35 mouse cellular contexts compared by ENCODE assay signal in genomic region chr6:52022363-52022762, GRCm38 (mm10).
"Had no signal": no experiment of that assay in that cellular context is flagged by ENCODE, and none has a peak within 500 bp of the region (broad histone marks: within the 10 kb centered on the region; RNA-seq: fewer than 3 reads in every experiment).

No protein-coding gene starts in this region.

- DNase-seq: heart, postnatal 10 days; heart, postnatal 14 days; heart, postnatal 36 days; heart, postnatal 4 days; kidney, adult 11 months; kidney, adult 18-20 months; kidney, adult 2 months; kidney, adult 8-10 months; kidney, adult 9 months; kidney, postnatal 10 days; kidney, postnatal 14 days; kidney, postnatal 25 days; kidney, postnatal 36 days; kidney, postnatal 4 days; layer of hippocampus, adult 9-11 months; layer of hippocampus, postnatal 36 days had no signal

- H3K36me3 ChIP-seq: heart, embryonic 10.5 days; heart, embryonic 12.5 days; heart, embryonic 13.5 days; heart, embryonic 15.5 days; hindbrain, embryonic 10.5 days; hindbrain, embryonic 12.5 days; hindbrain, embryonic 13.5 days; hindbrain, embryonic 15.5 days; intestine, embryonic 15.5 days; kidney, embryonic 15.5 days had no signal

- H3K9me3 ChIP-seq: heart, embryonic 10.5 days; heart, embryonic 15.5 days; hindbrain, embryonic 12.5 days; hindbrain, embryonic 15.5 days; intestine, embryonic 15.5 days; kidney, embryonic 15.5 days had no signal

- H3K9ac ChIP-seq: heart, embryonic 12.5 days; heart, embryonic 13.5 days; heart, embryonic 15.5 days; hindbrain, embryonic 12.5 days; hindbrain, embryonic 13.5 days; hindbrain, embryonic 14.5 days; hindbrain, embryonic 15.5 days; intestine, embryonic 15.5 days; kidney, embryonic 15.5 days had no signal

- H3K4me1 ChIP-seq: heart, embryonic 15.5 days; hindbrain, embryonic 10.5 days; hindbrain, embryonic 12.5 days; hindbrain, embryonic 13.5 days; hindbrain, embryonic 15.5 days; intestine, embryonic 15.5 days; kidney, embryonic 15.5 days had no signal

- H3K4me3 ChIP-seq: heart, embryonic 10.5 days; heart, embryonic 12.5 days; heart, embryonic 13.5 days; heart, embryonic 15.5 days; hindbrain, embryonic 10.5 days; hindbrain, embryonic 12.5 days; hindbrain, embryonic 13.5 days; hindbrain, embryonic 15.5 days; intestine, embryonic 15.5 days; kidney, embryonic 15.5 days; layer of hippocampus, adult 2 months; left cerebral cortex, adult 2 months had no signal

- H3K27me3 ChIP-seq: heart, embryonic 12.5 days; heart, embryonic 13.5 days; heart, embryonic 15.5 days; hindbrain, embryonic 12.5 days; hindbrain, embryonic 13.5 days; hindbrain, embryonic 15.5 days; intestine, embryonic 15.5 days; kidney, embryonic 15.5 days had no signal

- ATAC-seq: hindbrain, embryonic 16.5 days; hindbrain, postnatal 0 days; inflammation-experienced regulatory T-cells, adult 6 months; intestine, embryonic 15.5 days; intestine, embryonic 16.5 days; intestine, postnatal 0 days had no signal

- H3K27ac ChIP-seq: heart, embryonic 10.5 days; heart, embryonic 13.5 days; heart, embryonic 15.5 days; hindbrain, embryonic 10.5 days; hindbrain, embryonic 12.5 days; hindbrain, embryonic 13.5 days; hindbrain, embryonic 14.5 days; hindbrain, embryonic 15.5 days; hindbrain, postnatal 0 days; intestine, embryonic 15.5 days; kidney, embryonic 15.5 days; kidney, postnatal 0 days; layer of hippocampus, adult 2 months; left cerebral cortex, adult 2 months had no signal
